ENCODE assay signal across 8 mouse cellular contexts in the genomic region with DNA sequence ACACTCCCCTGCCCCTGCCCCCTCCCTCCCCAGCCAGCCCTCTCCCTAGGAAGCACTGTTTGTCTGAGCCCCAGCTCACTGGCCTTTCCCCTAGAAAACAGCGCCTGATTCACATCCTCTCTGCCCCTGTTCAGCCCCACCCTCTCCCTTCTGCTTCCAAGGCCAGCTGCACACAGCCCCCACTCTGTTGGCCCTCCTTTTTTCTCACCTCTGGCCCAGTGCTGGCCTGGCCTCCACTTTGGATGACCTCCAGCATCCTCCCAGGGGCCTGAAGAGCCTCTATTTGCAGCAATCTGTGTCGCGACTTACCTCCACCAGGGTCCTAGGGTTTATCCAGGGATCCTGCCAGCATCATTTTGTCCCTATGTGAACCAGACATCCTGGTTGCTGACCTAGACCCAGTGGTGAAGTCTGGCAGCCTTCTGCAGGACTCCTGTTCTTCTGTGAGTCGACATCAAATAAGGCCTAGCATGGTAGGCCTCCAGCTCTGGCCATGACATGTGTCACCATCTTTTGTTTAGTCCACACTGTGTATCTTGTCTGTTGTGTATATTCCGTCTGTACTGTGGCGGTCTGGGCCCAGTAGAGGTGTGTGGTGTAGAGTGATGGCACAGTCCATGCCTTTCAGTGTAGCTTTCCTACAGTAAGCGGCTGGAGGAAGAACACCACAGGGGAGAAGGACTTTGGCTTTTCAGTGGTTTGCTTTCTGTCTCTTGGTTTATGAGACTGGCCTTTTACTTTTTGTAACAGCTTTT.
DNase-seq lines count a peak whose midpoint lies in the region; ATAC-seq lines count a peak whose summit lies in the region.

No protein-coding gene starts in this region.

- H3K4me1 ChIP-seq in forebrain, embryonic 10.5 days: peaks cover 32% of the 10 kb centered on the region
- peaks cover 21% of the 10 kb centered on the region for H3K4me1 ChIP-seq in forebrain, embryonic 12.5 days
- peaks cover 21% of the 10 kb centered on the region; the same call in 1 of the 2 replicates for H3K4me1 ChIP-seq in forebrain, embryonic 13.5 days
- peaks cover 20% of the 10 kb centered on the region for H3K4me1 ChIP-seq in limb, embryonic 10.5 days
- peaks cover 9% of the 10 kb centered on the region for H3K4me1 ChIP-seq in midbrain, embryonic 11.5 days (ENCODE audit: control insufficient read depth, insufficient read depth, low read length)

- 78% methylated on average over 7 of the region's 7 CpGs for WGBS in forebrain, embryonic 10.5 days
- 77% methylated on average over 7 of the region's 7 CpGs for WGBS in forebrain, embryonic 12.5 days
- 82% methylated on average over 7 of the region's 7 CpGs for WGBS in forebrain, embryonic 13.5 days
- WGBS in limb, embryonic 10.5 days: 76% methylated on average over 7 of the region's 7 CpGs
- WGBS in midbrain, embryonic 11.5 days: 74% methylated on average over 7 of the region's 7 CpGs

- H3K4me2 ChIP-seq in forebrain, embryonic 12.5 days: no peak overlapping the region
- H3K4me2 ChIP-seq in forebrain, embryonic 13.5 days: no peak overlapping the region
- no peak overlapping the region for H3K4me2 ChIP-seq in midbrain, embryonic 11.5 days

- H3K9me3 ChIP-seq in forebrain, embryonic 10.5 days: no peaks in the 10 kb centered on the region
- H3K9me3 ChIP-seq in forebrain, embryonic 12.5 days: no peaks in the 10 kb centered on the region
- no peaks in the 10 kb centered on the region for H3K9me3 ChIP-seq in forebrain, embryonic 13.5 days (replicated peaks)
- no peaks in the 10 kb centered on the region for H3K9me3 ChIP-seq in limb, embryonic 10.5 days (replicated peaks)
- no peaks in the 10 kb centered on the region for H3K9me3 ChIP-seq in midbrain, embryonic 11.5 days (ENCODE audit: control insufficient read depth, low read length)

- no peak for DNase-seq in forebrain, embryonic 10.5 days (ENCODE audit: extremely low spot score, low spot score)
- DNase-seq in heart, postnatal 36 days: peak; percentile 81 to 85
- DNase-seq in limb, embryonic 10.5 days (ENCODE audit: low spot score): no peak
- DNase-seq in midbrain, embryonic 11.5 days (ENCODE audit: low spot score, missing footprints): no peak
- no peak for DNase-seq in right cerebral cortex, postnatal 4 days

- no peak overlapping the region for H3K9ac ChIP-seq in forebrain, embryonic 12.5 days
- no peak overlapping the region for H3K9ac ChIP-seq in forebrain, embryonic 13.5 days
- H3K9ac ChIP-seq in midbrain, embryonic 11.5 days (ENCODE audit: low read length): no peak overlapping the region; the same call in 1 of the 2 replicates

- no peak for ATAC-seq in forebrain, embryonic 12.5 days (ENCODE audit: low FRiP score)
- ATAC-seq in forebrain, embryonic 13.5 days: peak; percentile 25; the same call in 1 of the 2 replicates
- ATAC-seq in midbrain, embryonic 11.5 days (ENCODE audit: low FRiP score): peak; percentile 49; the same call in 1 of the 2 replicates
- no peak for ATAC-seq in activated CD4-positive, CD25-positive, alpha-beta regulatory T cell, adult 4 months

- H3K27me3 ChIP-seq in forebrain, embryonic 10.5 days (ENCODE audit: poor library complexity, severe bottlenecking): no peaks in the 10 kb centered on the region
- H3K27me3 ChIP-seq in forebrain, embryonic 12.5 days: no peaks in the 10 kb centered on the region
- H3K27me3 ChIP-seq in forebrain, embryonic 13.5 days: no peaks in the 10 kb centered on the region
- no peaks in the 10 kb centered on the region for H3K27me3 ChIP-seq in limb, embryonic 10.5 days (ENCODE audit: low read depth, poor library complexity, severe bottlenecking)
- H3K27me3 ChIP-seq in midbrain, embryonic 11.5 days (ENCODE audit: control insufficient read depth, insufficient read depth, low read length): no peaks in the 10 kb centered on the region

- intact Hi-C loops in heart, postnatal 36 days (cut with DNase I): loop anchor here (2.0 kb wide), 1 partner anchor 28 kb away; no protein-coding TSS in a partner anchor

- peaks cover 63% of the 10 kb centered on the region for H3K36me3 ChIP-seq in forebrain, embryonic 10.5 days (replicated peaks)
- H3K36me3 ChIP-seq in forebrain, embryonic 12.5 days (replicated peaks): peaks cover 26% of the 10 kb centered on the region
- peaks cover 40% of the 10 kb centered on the region for H3K36me3 ChIP-seq in forebrain, embryonic 13.5 days (ENCODE audit: poor library complexity, severe bottlenecking)
- peaks cover 61% of the 10 kb centered on the region for H3K36me3 ChIP-seq in limb, embryonic 10.5 days
- no peaks in the 10 kb centered on the region for H3K36me3 ChIP-seq in midbrain, embryonic 11.5 days (ENCODE audit: control insufficient read depth, insufficient read depth, low read length)

- peak overlapping the region; percentile 54 for H3K27ac ChIP-seq in forebrain, embryonic 10.5 days
- no peak overlapping the region for H3K27ac ChIP-seq in forebrain, embryonic 12.5 days
- peak overlapping the region; percentile 25 for H3K27ac ChIP-seq in forebrain, embryonic 13.5 days
- H3K27ac ChIP-seq in limb, embryonic 10.5 days: peak overlapping the region; percentile 65
- no peak overlapping the region for H3K27ac ChIP-seq in midbrain, embryonic 11.5 days (ENCODE audit: low read depth, low read length)

- no peak overlapping the region for H3K4me3 ChIP-seq in forebrain, embryonic 10.5 days
- no peak overlapping the region for H3K4me3 ChIP-seq in forebrain, embryonic 12.5 days (replicated peaks)
- no peak overlapping the region for H3K4me3 ChIP-seq in forebrain, embryonic 13.5 days
- H3K4me3 ChIP-seq in limb, embryonic 10.5 days: no peak overlapping the region
- H3K4me3 ChIP-seq in midbrain, embryonic 11.5 days (ENCODE audit: low read depth, low read length): no peak overlapping the region

Comparison
In these comparisons a context has a peak if more than half of its experiments do, and no peak if none do; other contexts are left out.
1. H3K27ac ChIP-seq: peak in forebrain, embryonic 10.5 days (single experiment), forebrain, embryonic 13.5 days (single experiment) and limb, embryonic 10.5 days (single experiment); none in forebrain, embryonic 12.5 days (single experiment) and midbrain, embryonic 11.5 days (single experiment).
2. ATAC-seq: peak in forebrain, embryonic 13.5 days (single experiment) and midbrain, embryonic 11.5 days (single experiment); none in forebrain, embryonic 12.5 days (single experiment) and activated CD4-positive, CD25-positive, alpha-beta regulatory T cell, adult 4 months (single experiment).
3. DNase-seq: peak in heart, postnatal 36 days (2 of 2); none in forebrain, embryonic 10.5 days (single experiment), limb, embryonic 10.5 days (single experiment), midbrain, embryonic 11.5 days (single experiment) and right cerebral cortex, postnatal 4 days (single experiment).